Mouse (Mus musculus): ENCODE data around the gene Tbck.

GRCm38 (mm10) chr3:132873251-132873650, 189.3 kb downstream of the Tbck start:
- TF ChIP-seq CTCF (conservative IDR thresholded peaks at IDR 0.05; ENCODE audit: insufficient read depth, insufficient read length, low read depth, low read length) = no peak
- no peak for TF ChIP-seq POLR2A (IDR thresholded peaks at IDR 0.05; ENCODE audit: low read depth, low read length)

Measured in kidney, adult 2 months (tissue).